Mouse (Mus musculus) CD4-positive helper T cell, adult 2 months (primary cell): ENCODE results near the gene Gm29666.
A peak's percentile ranks its signal among the peaks of the same experiment; 100 is the strongest.

Experiments used
- DNase-seq: peaks from one replicate; pipeline ENCODE4 v3.0.0-alpha.2; 2012; ENCODE audit warnings: low read depth, missing footprints, low spot score

Gene Gm29666

GRCm38 (mm10) chr15:84903843-84904385 lies 15.9 kb downstream of the Gm29666 start:
- no peak for DNase-seq

- DNase-seq: no peak
Observed at GRCm38 (mm10) chr15:84898077-84898476, 21.8 kb downstream of the Gm29666 start.

DNA sequence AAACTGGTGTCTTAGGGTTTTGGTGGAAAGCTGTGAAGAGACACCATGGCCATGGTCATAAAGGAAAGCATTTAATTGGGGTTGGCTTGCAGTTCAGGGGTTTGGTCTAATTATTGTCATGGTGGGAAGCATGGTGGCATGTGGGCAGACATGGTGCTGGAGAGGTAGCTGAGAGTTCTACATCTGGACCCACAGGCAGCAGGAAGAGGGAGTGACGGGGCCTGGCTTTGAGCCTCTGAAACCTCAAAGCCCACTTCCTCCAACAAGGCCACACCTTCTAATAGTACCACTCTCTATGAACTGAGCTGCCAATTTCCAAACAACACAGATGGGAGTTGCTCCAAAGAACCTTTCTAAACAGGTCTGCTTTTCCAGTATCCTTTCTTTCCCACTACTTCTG lies 23.2 kb downstream of the Gm29666 start:
- peak; percentile 55 for DNase-seq

- peak; percentile 45 for DNase-seq
Observed at GRCm38 (mm10) chr15:84896216-84896615, 23.6 kb downstream of the Gm29666 start.

DNA sequence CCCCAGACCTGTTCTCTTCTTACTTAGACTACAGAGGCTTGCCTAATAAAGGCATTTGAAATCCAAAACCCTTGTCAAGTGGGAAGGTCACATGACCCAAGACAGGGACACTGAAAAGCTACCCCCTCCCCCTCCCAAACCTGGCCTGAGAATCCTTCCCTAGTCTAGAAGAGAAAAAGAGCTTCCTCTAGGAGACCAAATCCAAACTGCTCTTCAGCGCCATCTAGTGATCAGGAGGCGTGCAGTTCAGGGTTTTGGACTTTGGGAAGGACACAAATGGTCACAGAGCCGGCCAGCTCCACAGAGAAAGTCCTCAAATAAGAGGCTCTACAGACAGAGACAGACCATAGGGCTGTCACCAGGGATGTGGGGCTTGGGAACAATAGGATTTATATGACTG lies 28.2 kb downstream of the Gm29666 start:
- peak; percentile 37 for DNase-seq

GRCm38 (mm10) chr15:84891246-84891645 lies 28.6 kb downstream of the Gm29666 start:
- no peak for DNase-seq

DNA sequence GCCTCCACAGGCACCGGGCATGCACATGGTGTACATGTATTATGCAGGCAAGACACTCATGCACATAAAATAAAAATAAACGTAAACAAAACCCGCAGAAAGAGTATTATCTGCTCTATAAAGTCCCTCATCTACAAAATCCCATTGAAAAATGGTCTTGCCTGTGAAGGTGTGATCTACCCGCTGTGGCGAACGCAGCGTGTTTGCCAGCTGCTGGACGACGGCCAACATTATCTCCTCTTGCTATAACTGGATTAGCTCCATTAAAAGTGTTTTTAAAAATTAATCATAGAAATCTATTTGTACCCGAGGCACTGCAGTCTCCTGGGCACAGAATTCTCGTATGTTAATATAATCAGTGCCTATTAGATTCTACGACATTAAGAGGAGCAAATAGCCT lies 31.8 kb downstream of the Gm29666 start:
- DNase-seq: no peak

DNA sequence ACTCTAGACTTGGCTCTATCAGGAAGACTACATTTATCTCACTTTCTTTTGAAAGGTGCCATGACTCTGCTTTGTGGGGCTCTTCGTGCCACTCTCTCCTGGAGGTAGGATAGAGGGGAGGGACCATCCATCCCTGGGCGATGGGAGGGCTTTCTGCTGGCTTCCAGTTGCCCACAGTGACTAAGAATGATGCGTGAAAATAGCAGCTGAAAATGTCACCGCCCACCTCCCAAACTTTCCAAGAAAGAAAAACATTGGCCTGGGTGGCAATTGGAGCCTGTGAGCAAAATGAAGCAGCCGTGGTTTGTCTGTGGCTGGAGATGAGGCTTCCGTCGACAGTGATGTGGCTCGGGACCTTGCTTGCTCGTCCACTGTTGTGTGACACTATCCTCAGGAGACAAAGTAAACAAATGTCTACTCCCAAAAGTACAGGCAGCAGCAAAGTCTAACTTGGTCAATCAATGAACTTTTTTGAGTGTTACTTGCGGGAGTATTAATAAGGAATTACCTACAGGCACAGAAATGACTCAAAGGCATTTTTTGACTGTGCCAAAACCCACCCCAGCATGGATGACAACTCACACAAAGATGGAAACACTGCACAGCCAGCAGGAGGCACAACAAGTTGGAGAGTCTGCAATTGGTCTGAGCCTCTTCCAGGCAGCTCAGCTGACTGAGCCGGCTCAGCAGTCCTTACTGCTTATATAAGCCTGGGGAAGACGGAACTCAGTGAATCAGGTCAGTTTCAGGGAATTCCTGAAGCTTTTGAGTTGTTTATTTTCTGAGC lies 42.6 kb downstream of the Gm29666 start:
- DNase-seq: no peak

- DNase-seq: no peak
Observed at GRCm38 (mm10) chr15:84873867-84874266, 46.0 kb downstream of the Gm29666 start.

GRCm38 (mm10) chr15:84873079-84873478 lies 46.8 kb downstream of the Gm29666 start:
- DNase-seq: no peak

DNA sequence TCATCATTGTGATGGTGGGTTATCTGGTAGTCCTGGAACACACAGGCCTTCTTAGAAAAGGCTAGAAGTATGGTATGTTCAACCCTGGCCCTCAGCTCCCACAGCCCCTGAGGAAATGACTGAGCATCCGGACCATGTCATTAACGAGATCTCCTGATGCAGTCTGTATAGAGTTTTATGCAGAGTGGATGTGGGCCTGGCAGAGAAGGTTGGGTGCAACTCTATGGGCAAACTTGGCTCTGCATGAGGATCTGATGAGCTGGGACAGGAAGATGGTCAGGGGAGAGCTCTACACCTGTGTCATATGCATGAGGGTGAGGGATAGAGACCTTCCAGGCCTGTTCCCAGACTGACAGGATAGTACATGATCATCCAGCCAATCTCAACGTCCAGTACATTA lies 48.0 kb downstream of the Gm29666 start:
- DNase-seq: no peak

- no peak for DNase-seq
Observed at GRCm38 (mm10) chr15:84861911-84862310, 57.9 kb downstream of the Gm29666 start.
